Mouse (Mus musculus): ENCODE data around the gene Rxrg.

GRCm38 (mm10) chr1:167669796-167670195 lies 71.6 kb downstream of the Rxrg start:
- TF ChIP-seq ZNF384 (IDR thresholded peaks at IDR 0.05; ENCODE audit: low read depth, low read length) = no peak
- TF ChIP-seq CHD2 (IDR thresholded peaks at IDR 0.05; ENCODE audit: low read depth, low read length) = no peak
- TF ChIP-seq MAFK (IDR thresholded peaks at IDR 0.05; ENCODE audit: insufficient read depth, low read depth, low read length) = no peak
- TF ChIP-seq ZC3H11A (IDR thresholded peaks at IDR 0.05; ENCODE audit: borderline replicate concordance, low read depth, low read length) = peak; percentile 55
